Mouse (Mus musculus): Measurements from ENCODE around the gene Qrfp. TPM values are rescaled to one million over a fixed set of nuclear protein-coding genes. Genes with fewer than 3 reads are reported as not detected.

Qrfp gene
- 0.01 TPM in 1 of 2 replicates, not detected in the other for polyA plus RNA-seq (2012; rRNA removed)
- polyA plus RNA-seq (2014; fragmentation: Nextera tagmentation; extraction: Ambion mirVana), result not detected in 2 replicates

DNA sequence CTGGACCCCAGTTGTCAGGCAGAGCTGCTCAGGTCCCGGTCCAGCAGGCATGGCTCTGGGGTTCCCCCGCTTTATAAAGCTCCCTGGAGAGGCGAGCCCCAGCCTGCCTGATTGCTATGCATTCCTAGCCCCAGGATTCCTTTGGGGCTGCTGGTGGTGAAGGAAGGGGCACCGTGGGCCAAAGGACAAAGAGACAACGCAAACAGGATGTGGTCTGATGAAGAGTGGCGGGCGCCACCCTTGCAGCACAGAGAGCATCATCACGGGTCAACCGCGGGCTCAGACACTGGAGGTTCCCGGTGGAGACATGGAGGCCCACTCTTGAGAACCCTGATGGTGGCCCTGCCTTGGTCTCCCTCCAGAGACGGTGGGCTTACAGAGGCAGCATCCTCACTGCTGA is at the start of gene Qrfp:
TSS of gene Qrfp (minus strand) at position 137 of the 400 bp plus-strand sequence.
- Histone ChIP-seq H3K27me3 (ENCODE audit: control insufficient read depth, insufficient read depth, low read length) (no peaks in the 10 kb centered on the region), H3K27ac (no peak within 1 kb of the TSS), H3K4me3 (ENCODE audit: insufficient read depth in 1 of 2, low read depth in 2 of 2, low read length in 2 of 2) (no peak within 1 kb of the TSS), H3K9ac (replicated peaks) (no peak within 1 kb of the TSS), H3K9me3 (ENCODE audit: control insufficient read depth, low read length) (no peaks in the 10 kb centered on the region), H3K36me3 (replicated peaks; ENCODE audit: control insufficient read depth, insufficient read depth, low read depth) (no peaks in the 10 kb centered on the region), H3K4me2 (ENCODE audit: low read depth) (no peak within 1 kb of the TSS), H3K4me1 (replicated peaks; ENCODE audit: control insufficient read depth in 2 of 2, insufficient read depth in 2 of 2, low read length in 1 of 2) (no peaks in the 10 kb centered on the region)
- no peak for TF ChIP-seq EP300 (IDR thresholded peaks at IDR 0.05; ENCODE audit: low read depth)
- no peak for TF ChIP-seq CTCF (IDR thresholded peaks at IDR 0.05; ENCODE audit: low read depth)
- WGBS (ENCODE audit: insufficient replicate concordance), result 17% methylated on average over 12 of the region's 12 CpGs
- DNase-seq (ENCODE audit: low read depth in 3 of 3, low spot score in 3 of 3) (no peak), ATAC-seq (ENCODE audit: insufficient read depth) (no peak)

DNA sequence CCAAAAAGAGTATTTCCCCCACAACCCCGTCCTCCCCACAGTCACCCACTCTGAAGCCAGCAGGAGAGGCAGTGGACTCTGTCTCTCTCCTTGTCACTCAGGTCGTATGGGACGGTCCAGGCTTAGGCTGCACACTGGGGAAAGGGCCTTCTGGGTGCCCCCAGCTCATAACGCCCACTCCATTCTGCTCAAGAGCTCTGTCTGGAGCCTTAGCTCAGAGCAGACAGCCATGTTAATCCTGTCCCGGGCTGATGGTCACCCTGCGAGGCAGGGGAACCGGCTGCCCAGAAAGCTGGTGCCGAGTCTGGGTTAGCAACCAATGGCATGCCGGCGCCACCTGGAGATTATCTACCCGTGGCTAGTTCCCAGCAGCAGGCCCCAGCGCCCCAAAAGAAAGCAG is 48.1 kb upstream of the Qrfp start:
- DNase-seq (ENCODE audit: low read depth in 3 of 3, low spot score in 3 of 3) (no peak), ATAC-seq (ENCODE audit: insufficient read depth) (no peak)
- 39% methylated on average over 12 of the region's 12 CpGs for WGBS (ENCODE audit: insufficient replicate concordance)
- Histone ChIP-seq H3K9ac (replicated peaks) (no peak overlapping the region), H3K27ac (no peak overlapping the region), H3K4me1 (replicated peaks; ENCODE audit: control insufficient read depth in 2 of 2, insufficient read depth in 2 of 2, low read length in 1 of 2) (0 out of 4 replicates have a peak, but pooled peaks cover 0 to 2% of the 10 kb centered on the region in 2 experiments), H3K27me3 (ENCODE audit: control insufficient read depth, insufficient read depth, low read length) (no peaks in the 10 kb centered on the region), H3K36me3 (replicated peaks; ENCODE audit: control insufficient read depth, insufficient read depth, low read depth) (no peaks in the 10 kb centered on the region), H3K4me3 (ENCODE audit: insufficient read depth in 1 of 2, low read depth in 2 of 2, low read length in 2 of 2) (no peak overlapping the region), H3K9me3 (ENCODE audit: control insufficient read depth, low read length) (no peaks in the 10 kb centered on the region), H3K4me2 (ENCODE audit: low read depth) (no peak overlapping the region)
- TF ChIP-seq CTCF (IDR thresholded peaks at IDR 0.05; ENCODE audit: low read depth) (no peak), EP300 (IDR thresholded peaks at IDR 0.05; ENCODE audit: low read depth) (no peak)

DNA sequence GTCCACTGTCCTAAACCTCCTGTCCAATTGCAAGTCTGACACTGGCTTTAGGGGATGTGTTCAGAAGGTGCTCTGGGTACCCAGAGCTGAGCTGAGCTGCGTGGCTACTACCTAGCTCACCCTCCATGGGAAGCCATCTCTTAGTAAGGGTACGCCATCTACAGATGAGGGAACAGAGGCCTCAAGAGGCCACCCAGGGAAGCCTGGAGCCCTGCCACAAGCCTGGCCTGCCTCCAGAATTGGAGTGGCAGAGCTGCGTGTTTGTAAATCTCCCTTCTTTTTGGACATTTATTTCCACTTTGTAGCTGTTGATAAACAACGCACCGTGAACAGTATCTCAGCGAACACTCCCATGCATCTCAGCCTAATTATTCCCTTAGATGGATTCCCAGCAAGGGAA is 46.8 kb upstream of the Qrfp start:
- H3K27ac ChIP-seq, result no peak overlapping the region
- DNase-seq (ENCODE audit: low read depth in 3 of 3, low spot score in 3 of 3), result no peak

DNA sequence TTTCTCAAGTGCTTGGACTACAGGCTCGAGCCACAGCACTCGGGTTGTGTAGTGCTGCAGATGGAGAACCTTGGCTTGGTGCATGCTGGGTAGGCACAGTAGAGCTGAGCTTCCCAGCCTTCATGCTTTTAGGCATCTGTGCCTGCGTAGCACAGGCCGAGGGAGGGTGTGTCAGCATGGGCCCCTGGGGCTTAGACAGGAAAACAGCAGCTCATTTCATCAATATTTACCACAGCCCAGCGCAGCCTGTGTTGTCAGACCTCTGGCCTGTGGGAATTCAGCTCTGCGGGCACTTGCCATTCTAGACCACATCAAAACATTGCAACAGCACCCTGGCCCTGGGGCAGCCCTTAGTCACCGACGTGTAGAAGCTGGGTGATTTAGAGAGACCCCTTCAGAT is 45.6 kb upstream of the Qrfp start:
- Histone ChIP-seq H3K4me2 (ENCODE audit: low read depth) (no peak overlapping the region), H3K27ac (no peak overlapping the region), H3K4me1 (replicated peaks; ENCODE audit: control insufficient read depth in 2 of 2, insufficient read depth in 2 of 2, low read length in 1 of 2) (peaks cover 0 to 4% of the 10 kb centered on the region in 2 experiments; a peak in 1 of 4 replicates), H3K4me3 (ENCODE audit: insufficient read depth in 1 of 2, low read depth in 2 of 2, low read length in 2 of 2) (no peak overlapping the region), H3K27me3 (ENCODE audit: control insufficient read depth, insufficient read depth, low read length) (no peaks in the 10 kb centered on the region), H3K36me3 (replicated peaks; ENCODE audit: control insufficient read depth, insufficient read depth, low read depth) (no peaks in the 10 kb centered on the region), H3K9ac (replicated peaks) (no peak overlapping the region), H3K9me3 (ENCODE audit: control insufficient read depth, low read length) (no peaks in the 10 kb centered on the region)
- TF ChIP-seq EP300 (IDR thresholded peaks at IDR 0.05; ENCODE audit: low read depth) (no peak), CTCF (IDR thresholded peaks at IDR 0.05; ENCODE audit: low read depth) (no peak)
- ATAC-seq (ENCODE audit: insufficient read depth) (no peak), DNase-seq (ENCODE audit: low read depth in 3 of 3, low spot score in 3 of 3) (peak in 1 of 3 experiments; percentile 16)
- WGBS (ENCODE audit: insufficient replicate concordance), result 63% methylated on average over 8 of the region's 8 CpGs

More for the DNA sequence above, 46.8 kb upstream of the Qrfp start:
- no peak for ATAC-seq (ENCODE audit: insufficient read depth)
- Histone ChIP-seq H3K9me3 (ENCODE audit: control insufficient read depth, low read length) (no peaks in the 10 kb centered on the region), H3K4me3 (ENCODE audit: insufficient read depth in 1 of 2, low read depth in 2 of 2, low read length in 2 of 2) (no peak overlapping the region), H3K4me1 (replicated peaks; ENCODE audit: control insufficient read depth in 2 of 2, insufficient read depth in 2 of 2, low read length in 1 of 2) (0 out of 4 replicates have a peak, but pooled peaks cover 0 to 2% of the 10 kb centered on the region in 2 experiments), H3K9ac (replicated peaks) (no peak overlapping the region), H3K4me2 (ENCODE audit: low read depth) (no peak overlapping the region), H3K27me3 (ENCODE audit: control insufficient read depth, insufficient read depth, low read length) (no peaks in the 10 kb centered on the region), H3K36me3 (replicated peaks; ENCODE audit: control insufficient read depth, insufficient read depth, low read depth) (no peaks in the 10 kb centered on the region)
- TF ChIP-seq EP300 (IDR thresholded peaks at IDR 0.05; ENCODE audit: low read depth) (no peak), CTCF (IDR thresholded peaks at IDR 0.05; ENCODE audit: low read depth) (no peak)
- 62% methylated on average over 6 of the region's 6 CpGs for WGBS (ENCODE audit: insufficient replicate concordance)

DNA sequence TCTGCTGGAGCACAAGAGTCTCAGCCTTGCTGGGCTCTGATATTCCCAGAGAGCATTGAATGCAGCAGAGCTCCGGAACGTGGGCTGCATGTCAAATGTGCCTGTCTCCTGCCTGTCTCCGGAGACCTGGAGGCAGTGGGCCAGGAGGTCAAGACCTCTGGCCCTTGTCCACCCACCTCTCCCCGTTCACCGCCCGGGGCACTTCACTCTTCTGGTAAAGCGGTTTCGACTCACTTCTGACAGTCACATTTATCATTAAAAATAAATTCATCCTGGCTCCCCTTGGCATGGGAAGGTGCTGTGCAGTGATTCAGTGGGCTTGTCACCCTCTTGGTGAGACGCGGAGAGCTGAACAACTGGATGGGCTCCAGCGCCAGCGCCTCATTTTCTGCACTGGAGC is 39.8 kb upstream of the Qrfp start:
- Histone ChIP-seq H3K36me3 (replicated peaks; ENCODE audit: control insufficient read depth, insufficient read depth, low read depth) (no peaks in the 10 kb centered on the region), H3K9ac (replicated peaks) (no peak overlapping the region), H3K4me3 (ENCODE audit: insufficient read depth in 1 of 2, low read depth in 2 of 2, low read length in 2 of 2) (no peak overlapping the region), H3K9me3 (ENCODE audit: control insufficient read depth, low read length) (no peaks in the 10 kb centered on the region), H3K27ac (no peak overlapping the region), H3K27me3 (ENCODE audit: control insufficient read depth, insufficient read depth, low read length) (peaks cover 22% of the 10 kb centered on the region), H3K4me2 (ENCODE audit: low read depth) (no peak overlapping the region), H3K4me1 (replicated peaks; ENCODE audit: control insufficient read depth in 2 of 2, insufficient read depth in 2 of 2, low read length in 1 of 2) (peaks cover 0 to 2% of the 10 kb centered on the region in 2 experiments; a peak in 1 of 4 replicates)
- WGBS (ENCODE audit: insufficient replicate concordance), result 69% methylated on average over 12 of the region's 12 CpGs
- no peak for DNase-seq (ENCODE audit: low read depth in 3 of 3, low spot score in 3 of 3)
- ATAC-seq (ENCODE audit: insufficient read depth), result no peak
- TF ChIP-seq EP300 (IDR thresholded peaks at IDR 0.05; ENCODE audit: low read depth) (no peak), CTCF (IDR thresholded peaks at IDR 0.05; ENCODE audit: low read depth) (no peak)

Measured in liver, embryonic 14.5 days (tissue).